Mouse (Mus musculus) yolk sac, embryonic 10.5 days (tissue): Measurements from ENCODE around the gene Atad1.
"Not testable (repeated sequence)": the region's sequence is repeated elsewhere in the genome, so short reads cannot be mapped to it uniquely, and the experiment has no call there.

Experiments used
- DNase-seq: peaks from one replicate; pipeline ENCODE4 v3.0.0-alpha.2; 2017; ENCODE audit warnings: low spot score

Gene Atad1

GRCm38 (mm10) chr19:32739686-32740085, at the start of gene Atad1:
TSS of gene Atad1 (minus strand) at chr19:32739786.
- DNase-seq, result no peak

DNA sequence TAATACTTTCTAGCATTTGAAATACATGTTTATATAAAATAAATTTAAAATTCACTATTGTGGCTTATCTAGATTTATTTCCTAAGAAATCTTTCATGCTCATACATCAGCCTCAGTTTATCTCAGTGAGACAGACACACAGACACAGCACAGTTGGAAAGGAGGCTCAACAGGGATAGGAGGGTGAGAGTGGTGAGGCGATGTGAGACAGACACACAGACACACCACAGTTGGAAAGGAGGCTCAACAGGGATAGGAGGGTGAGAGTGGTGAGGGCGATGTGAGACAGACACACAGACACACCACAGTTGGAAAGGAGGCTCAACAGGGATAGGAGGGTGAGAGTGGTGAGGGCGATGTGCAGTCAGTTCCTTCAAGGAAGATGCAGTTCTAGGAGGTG, 48.4 kb upstream of the Atad1 start:
- not testable (repeated sequence) for DNase-seq

DNA sequence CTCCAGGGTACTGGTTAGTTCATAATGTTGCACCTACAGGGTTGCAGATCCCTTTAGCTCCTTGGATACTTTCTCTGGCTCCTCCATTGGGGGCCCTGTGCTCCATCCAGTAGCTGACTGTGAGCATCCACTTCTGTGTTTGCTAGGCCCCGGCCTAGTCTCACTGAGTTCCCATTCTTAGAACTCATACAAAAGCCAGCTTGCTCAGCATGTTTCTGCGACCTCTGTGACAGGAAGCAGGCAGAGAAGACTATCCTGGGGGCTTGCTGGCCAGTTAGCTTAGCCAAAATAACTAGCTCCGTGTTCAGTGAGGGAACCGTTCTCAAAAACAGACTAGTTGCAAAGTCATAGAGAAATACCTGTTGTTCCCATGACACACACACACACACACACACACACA, 47.8 kb upstream of the Atad1 start:
- DNase-seq, result peak; percentile 35

DNA sequence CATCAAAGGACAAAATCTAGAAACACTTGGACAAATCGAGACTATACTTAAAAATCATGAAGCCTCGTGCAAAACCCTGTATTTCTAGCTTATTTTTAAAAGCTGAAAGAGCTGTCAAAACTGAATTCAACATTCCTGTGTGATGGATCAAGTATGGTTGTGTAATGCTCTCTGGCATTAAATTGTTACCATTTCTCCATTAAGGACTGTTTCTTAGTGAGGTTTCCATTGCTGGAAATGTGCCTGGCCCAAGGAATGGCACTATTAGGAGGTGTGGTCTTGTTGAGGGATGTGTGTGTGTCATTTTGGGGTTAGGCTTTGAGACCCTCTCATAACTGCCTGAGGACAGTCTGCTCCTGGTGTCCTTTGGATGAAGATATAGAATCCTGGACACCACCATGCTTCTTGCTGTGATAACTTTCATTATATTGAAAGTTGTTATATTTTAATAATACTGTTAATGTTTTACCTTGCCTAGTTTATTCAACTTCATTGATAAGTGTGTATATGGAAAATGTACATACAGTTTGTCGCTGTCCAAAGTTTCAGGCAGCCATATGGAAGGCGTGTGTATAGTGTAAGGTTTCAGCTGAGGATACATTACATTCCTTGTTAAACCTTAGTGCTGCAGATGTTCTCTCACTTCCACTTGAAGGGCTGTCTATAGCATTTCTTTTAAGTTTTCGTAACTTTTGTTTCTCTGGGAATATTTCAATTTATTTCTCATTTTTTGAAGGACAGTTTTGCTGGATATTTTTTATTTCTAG, 41.9 kb upstream of the Atad1 start:
- no peak for DNase-seq

DNA sequence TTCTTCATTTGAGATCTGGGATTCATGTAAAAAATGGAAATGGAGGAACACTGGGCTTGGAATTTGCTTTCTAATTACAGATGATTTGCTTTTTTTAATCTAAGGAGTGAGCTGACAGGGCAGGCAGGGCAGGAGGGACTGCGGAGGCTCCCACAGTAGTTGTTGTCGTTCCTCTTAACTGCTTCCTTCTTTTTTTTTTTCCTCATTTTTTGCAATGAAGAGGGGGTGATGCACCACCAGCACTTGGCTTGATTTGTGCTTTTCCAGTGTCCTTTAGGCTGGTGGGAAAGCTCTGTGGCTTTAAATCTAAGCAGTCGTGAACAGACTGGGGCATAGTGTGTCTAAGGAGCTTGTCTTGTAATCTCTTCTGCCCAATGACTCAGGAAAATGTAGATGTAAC, 39.5 kb upstream of the Atad1 start:
- DNase-seq, result no peak

- no peak for DNase-seq
These were observed 38.8 kb upstream of the Atad1 start for GRCm38 (mm10) chr19:32778411-32778810.

DNA sequence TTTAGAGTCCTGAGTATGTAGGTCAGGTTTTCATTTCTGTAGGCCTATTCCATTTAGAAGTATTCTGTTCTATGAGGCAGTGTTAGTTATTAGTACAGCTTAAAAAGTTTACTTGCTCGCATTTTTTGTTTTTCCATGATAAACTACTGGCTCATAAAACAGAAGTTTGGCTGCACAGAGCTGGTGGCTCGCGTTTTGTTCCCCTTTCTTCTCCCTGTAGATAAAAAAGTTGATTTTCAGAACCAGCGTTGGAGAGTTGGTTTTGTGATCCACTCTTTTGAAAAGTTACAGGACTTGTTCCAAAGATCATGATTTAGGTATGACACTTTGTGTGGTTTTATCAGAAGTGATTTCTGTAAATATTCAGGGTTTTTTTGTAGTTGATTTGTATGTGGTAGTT, 22.9 kb upstream of the Atad1 start:
- DNase-seq, result no peak

GRCm38 (mm10) chr19:32761162-32761561, 21.6 kb upstream of the Atad1 start:
- no peak for DNase-seq

DNA sequence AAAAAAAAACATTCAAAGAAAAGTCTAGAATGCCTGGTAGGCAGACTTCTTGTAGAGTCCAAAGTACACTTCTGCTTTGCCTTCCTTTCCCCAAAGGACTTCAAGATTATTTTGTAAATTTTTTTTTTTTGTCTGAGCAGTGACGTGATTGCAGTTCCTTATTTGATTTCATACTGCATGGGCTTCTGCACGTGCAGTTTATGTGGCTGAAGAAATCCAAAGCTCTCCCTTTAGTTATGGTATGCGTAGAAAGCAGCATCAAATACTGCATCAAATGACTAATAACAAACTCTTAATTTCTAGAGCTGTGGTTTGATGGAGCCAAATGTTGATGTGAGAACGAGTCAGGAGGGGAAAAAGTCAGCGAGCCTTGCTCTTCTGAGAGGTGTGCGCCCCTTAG, 20.9 kb upstream of the Atad1 start:
- no peak for DNase-seq

DNA sequence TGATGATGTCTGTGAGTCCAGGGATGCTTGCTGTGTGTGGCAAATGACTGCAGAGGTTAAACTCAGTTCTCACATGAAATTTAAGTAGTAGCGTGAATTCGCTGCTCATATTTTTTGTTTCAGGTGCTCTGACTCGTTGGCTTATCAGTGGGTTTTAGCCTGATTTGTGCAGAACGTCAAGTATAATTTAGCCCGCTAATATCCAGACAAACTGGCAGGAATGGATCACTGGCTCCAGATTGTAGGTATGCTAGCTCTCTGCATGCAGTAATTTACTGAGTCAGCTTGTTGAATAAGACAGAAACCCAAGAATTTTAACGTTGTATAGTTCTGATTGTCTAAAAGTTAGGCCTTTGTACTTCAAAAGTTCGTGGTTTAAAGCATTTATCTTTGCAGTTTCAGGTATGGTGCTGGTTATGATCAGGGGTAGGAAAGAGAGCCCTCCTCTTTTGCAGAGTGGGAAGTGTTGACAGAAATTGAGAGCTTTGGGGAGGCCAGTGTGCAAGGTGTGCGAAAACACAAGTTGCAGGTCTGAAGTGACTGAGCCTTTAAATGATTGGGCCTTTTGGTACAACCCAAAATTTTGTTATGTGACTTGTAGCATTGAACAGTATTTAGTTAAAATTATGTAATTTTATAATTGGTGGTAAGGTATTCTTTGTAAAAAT, 19.9 kb upstream of the Atad1 start:
- no peak for DNase-seq

- no peak for DNase-seq
These were observed 19.2 kb upstream of the Atad1 start for GRCm38 (mm10) chr19:32758793-32759161.

- peak; percentile 64 for DNase-seq
These were observed 18.5 kb upstream of the Atad1 start for GRCm38 (mm10) chr19:32757831-32758792.

GRCm38 (mm10) chr19:32756900-32757725, 17.5 kb upstream of the Atad1 start, which contains the start of gene Pten:
TSS of gene Pten (plus strand) at chr19:32757497.
- peak; percentile 98 for DNase-seq

DNA sequence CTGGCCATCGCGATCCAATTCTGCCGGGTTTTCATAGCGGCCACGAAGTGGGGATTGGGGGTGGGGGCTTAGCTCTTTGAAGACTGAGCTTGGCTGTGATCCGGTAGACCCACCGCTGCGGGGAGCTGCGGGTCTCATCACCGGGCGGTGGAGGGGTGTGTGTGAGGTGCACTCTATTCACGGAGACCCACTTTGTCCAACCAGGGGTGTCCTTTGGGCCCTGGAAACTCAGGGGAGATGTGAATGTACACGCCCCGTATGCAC, 17.0 kb upstream of the Atad1 start:
- DNase-seq, result no peak

DNA sequence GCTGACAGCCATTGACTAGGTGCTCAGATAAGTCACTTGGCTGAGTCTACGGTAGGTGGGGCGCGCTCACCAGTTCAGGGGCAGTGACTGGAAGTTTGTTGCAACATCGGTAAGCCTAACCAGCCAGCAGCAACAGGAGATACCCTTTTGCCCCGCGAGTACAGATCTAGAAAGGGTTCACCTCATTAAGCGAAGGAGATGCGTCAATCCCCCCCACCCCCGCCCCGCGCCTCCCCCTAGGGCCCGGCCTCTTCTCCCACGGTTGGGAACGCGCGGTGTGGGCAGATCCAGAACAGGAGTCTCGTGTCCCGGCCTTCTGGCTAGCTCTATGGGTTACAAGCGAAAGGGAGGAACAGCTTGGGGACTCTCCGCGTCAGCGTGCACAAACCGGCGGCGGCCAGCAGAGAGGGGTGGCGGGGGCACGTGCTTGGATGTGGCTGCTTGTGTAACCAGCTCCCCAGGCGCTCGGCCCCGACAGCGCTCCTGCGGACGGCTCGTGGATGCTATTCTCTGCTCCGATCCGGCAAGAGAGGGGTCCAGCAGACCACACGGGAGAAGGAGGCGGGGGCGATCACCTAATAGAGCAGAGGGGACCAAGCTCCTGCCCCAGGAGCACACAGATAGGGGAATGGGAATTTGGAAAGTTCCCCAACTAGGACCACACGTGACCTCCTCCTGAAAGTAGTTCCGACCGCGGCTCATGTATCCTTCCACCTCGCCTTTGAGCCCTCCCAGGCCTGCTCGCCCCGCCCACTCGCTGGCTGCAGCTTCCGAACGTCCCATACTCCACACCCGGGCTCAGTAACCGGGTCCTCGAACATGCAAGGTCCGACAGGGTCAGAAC, 16.4 kb upstream of the Atad1 start:
- DNase-seq, result peak; percentile 97

GRCm38 (mm10) chr19:32755104-32755791, 15.7 kb upstream of the Atad1 start:
- DNase-seq, result no peak

- no peak for DNase-seq
These were observed 14.8 kb upstream of the Atad1 start for GRCm38 (mm10) chr19:32754188-32755000.

- DNase-seq, result no peak
These were observed 13.8 kb upstream of the Atad1 start for GRCm38 (mm10) chr19:32753386-32753785.

GRCm38 (mm10) chr19:32752357-32752756, 12.8 kb upstream of the Atad1 start:
- no peak for DNase-seq
